Mouse (Mus musculus) myocyte (in vitro differentiated cells): ENCODE data around the gene Rhag. TPM values are rescaled to one million over a fixed set of nuclear protein-coding genes. Genes with fewer than 3 reads are reported as not detected.

Experiments used
- H3K27me3 ChIP-seq: one replicate; pipeline ENCODE4 v1.6.1; 2011; ENCODE audit not compliant: control insufficient read depth, insufficient read depth, insufficient read length
- H3K36me3 ChIP-seq: one replicate; pipeline ENCODE4 v1.6.1; 2011; ENCODE audit not compliant: control insufficient read depth, insufficient read depth
- H3K4me2 ChIP-seq: one replicate; pipeline ENCODE4 v1.6.1; 2011; ENCODE audit warnings: low read depth, control low read depth
- H3K4me3 ChIP-seq: one replicate; pipeline ENCODE4 v1.5.1; 2011; ENCODE audit warnings: mild to moderate bottlenecking, control low read depth, moderate library complexity
- H3K79me2 ChIP-seq: one replicate; pipeline ENCODE4 v1.6.1; 2011; ENCODE audit not compliant: control insufficient read depth, insufficient read depth
- H3ac ChIP-seq: one replicate; pipeline ENCODE4 v1.6.1; 2011; ENCODE audit not compliant: control insufficient read depth, insufficient read length
- CEBPB ChIP-seq: IDR thresholded peaks from 2 replicates; pipeline ENCODE4 v1.6.1; 2011; ENCODE audit warnings: mild to moderate bottlenecking, moderate library complexity; ENCODE audit not compliant: poor library complexity, insufficient read depth, severe bottlenecking
- E2F4 ChIP-seq: IDR thresholded peaks from one replicate; pipeline ENCODE4 v1.6.1; 2011; ENCODE audit warnings: mild to moderate bottlenecking, control low read depth, moderate library complexity; ENCODE audit not compliant: insufficient read depth
- MAX ChIP-seq: IDR thresholded peaks from one replicate; pipeline ENCODE4 v1.6.1; 2011; ENCODE audit warnings: low read depth, mild to moderate bottlenecking, control low read depth
- MYOD1 ChIP-seq, 3 experiments: IDR thresholded peaks; one replicate each; pipeline ENCODE4 v1.6.1; 2011; ENCODE audit warnings: control low read depth in 2 of 3, low read depth in 2 of 3, mild to moderate bottlenecking in 2 of 3, moderate library complexity in 1 of 3; ENCODE audit not compliant: insufficient read length in 2 of 3, control insufficient read depth in 1 of 3
- MYOG ChIP-seq, 3 experiments: IDR thresholded peaks; one replicate each; pipeline ENCODE4 v1.6.1; 2011; ENCODE audit warnings: control low read depth in 2 of 3, low read depth in 2 of 3, mild to moderate bottlenecking in 2 of 3; ENCODE audit not compliant: insufficient read length in 2 of 3, control insufficient read depth in 1 of 3, insufficient read depth in 1 of 3
- POLR2A ChIP-seq: IDR thresholded peaks from one replicate; pipeline ENCODE4 v1.6.1; 2011; ENCODE audit warnings: low read depth, mild to moderate bottlenecking, control low read depth, moderate library complexity; ENCODE audit not compliant: insufficient read length
- POLR2AphosphoS2 ChIP-seq: IDR thresholded peaks from one replicate; pipeline ENCODE4 v1.6.1; 2011; ENCODE audit warnings: low read depth, control low read depth; ENCODE audit not compliant: insufficient read length
- REST ChIP-seq: IDR thresholded peaks from one replicate; pipeline ENCODE4 v1.6.1; 2011; ENCODE audit warnings: mild to moderate bottlenecking, control low read depth, moderate library complexity; ENCODE audit not compliant: insufficient read depth, insufficient read length
- SRF ChIP-seq: IDR thresholded peaks from one replicate; pipeline ENCODE4 v1.6.1; 2011; ENCODE audit warnings: low read depth; ENCODE audit not compliant: control insufficient read depth, insufficient read length
- TCF12 ChIP-seq: IDR thresholded peaks from one replicate; pipeline ENCODE4 v1.6.1; 2011; ENCODE audit warnings: mild to moderate bottlenecking, control low read depth; ENCODE audit not compliant: poor library complexity, insufficient read depth, severe bottlenecking
- TCF3 ChIP-seq: IDR thresholded peaks from one replicate; pipeline ENCODE4 v1.6.1; 2011; ENCODE audit warnings: low read depth, control low read depth; ENCODE audit not compliant: insufficient read length
- USF1 ChIP-seq: IDR thresholded peaks from one replicate; pipeline ENCODE4 v1.6.1; 2011; ENCODE audit warnings: low read depth, mild to moderate bottlenecking, control low read depth, moderate library complexity
- polyA plus RNA-seq: library from polyadenylated mRNA; unstranded; fragments of >200 nt; fragmentation: generic; extraction: Trizol; gene quantifications from one replicate; pipeline ENCODE4 v1.2.1, GENCODE M21; 2012; ENCODE audit warnings: missing spikeins

Rhag gene
- polyA plus RNA-seq, 1 experiment, result not detected

- Histone ChIP-seq H3K36me3 (no peaks in the 10 kb centered on the region), H3K27me3 (no peaks in the 10 kb centered on the region), H3K4me2 (no peak overlapping the region), H3K4me3 (no peak overlapping the region), H3K79me2 (no peaks in the 10 kb centered on the region), H3ac (no peak overlapping the region)
- TF ChIP-seq SRF (no peak), REST (no peak), POLR2A (no peak), MYOD1 (IDR thresholded peaks at IDR 0.05; ENCODE audit: control insufficient read depth in 1 of 3, insufficient read length in 2 of 3, low read depth in 2 of 3) (no peak)
Measured at GRCm38 (mm10) chr17:40802707-40803340, 8.1 kb upstream of the Rhag start.

DNA sequence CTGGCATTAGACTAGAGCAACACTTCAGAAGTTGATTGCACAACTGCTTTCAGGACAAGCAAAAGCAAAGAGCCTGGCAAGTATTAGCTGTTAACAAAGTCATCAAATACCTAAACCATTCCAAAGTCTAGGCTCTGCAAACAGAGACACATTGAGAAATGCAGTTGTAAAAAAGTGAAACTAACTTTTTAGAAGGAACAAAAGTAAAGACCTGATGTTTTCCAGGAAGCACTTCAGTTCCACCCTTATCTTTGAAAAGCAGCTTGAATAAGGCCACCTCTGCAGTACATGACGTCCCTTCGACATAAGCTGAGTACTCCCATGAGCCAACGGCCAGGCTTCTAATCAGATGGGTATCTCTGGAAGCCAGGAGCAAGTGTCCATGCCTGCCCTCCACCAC is 4.4 kb upstream of the Rhag start:
- Histone ChIP-seq H3ac (no peak overlapping the region), H3K27me3 (no peaks in the 10 kb centered on the region), H3K79me2 (no peaks in the 10 kb centered on the region), H3K4me2 (no peak overlapping the region), H3K36me3 (no peaks in the 10 kb centered on the region), H3K4me3 (no peak overlapping the region)
- TF ChIP-seq SRF (no peak), REST (no peak), MAX (no peak), MYOG (IDR thresholded peaks at IDR 0.05; ENCODE audit: control insufficient read depth in 1 of 3, insufficient read depth in 1 of 3, insufficient read length in 2 of 3, low read depth in 2 of 3) (no peak), MYOD1 (IDR thresholded peaks at IDR 0.05; ENCODE audit: control insufficient read depth in 1 of 3, insufficient read length in 2 of 3, low read depth in 2 of 3) (no peak), POLR2AphosphoS2 (no peak), TCF3 (no peak)

DNA sequence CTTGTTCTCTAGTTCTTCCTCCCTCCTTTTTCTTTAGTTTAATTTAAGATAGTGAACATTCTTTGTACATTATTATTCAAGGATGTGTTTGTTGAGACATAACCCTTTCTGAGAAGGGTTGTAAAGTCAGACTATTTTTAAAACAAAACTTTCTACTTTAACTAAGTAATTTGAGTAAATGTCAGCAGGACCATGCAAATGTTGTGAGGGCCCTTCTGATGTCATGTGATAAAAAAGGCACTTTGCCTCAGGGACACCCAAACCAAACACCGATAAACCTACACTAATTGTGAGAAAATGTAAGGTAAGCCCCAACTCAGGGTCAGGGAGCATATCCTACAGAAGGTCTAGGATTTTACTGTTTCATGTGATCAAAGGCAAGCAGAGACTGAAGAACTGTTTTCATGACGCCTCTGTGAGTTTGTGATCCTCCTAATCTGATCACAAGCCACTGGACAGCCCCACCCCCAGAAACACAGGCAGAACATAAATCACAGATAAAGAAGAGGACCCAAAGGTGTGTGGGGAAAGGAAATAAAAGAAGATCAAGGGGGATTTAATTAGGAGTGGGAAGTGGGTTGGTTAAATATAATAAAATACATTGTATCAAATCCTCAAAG is 3.9 kb upstream of the Rhag start, which contains the start of gene Crisp2:
Crisp2 (minus strand) TSS at position 51 of the 620 bp plus-strand sequence.
- Histone ChIP-seq H3K79me2 (no peaks in the 10 kb centered on the region), H3K4me3 (no peak within 1 kb of the TSS), H3ac (no peak within 1 kb of the TSS), H3K4me2 (no peak within 1 kb of the TSS), H3K36me3 (no peaks in the 10 kb centered on the region), H3K27me3 (no peaks in the 10 kb centered on the region)
- TF ChIP-seq E2F4 (no peak), CEBPB (no peak), SRF (no peak), POLR2A (no peak), MYOG (IDR thresholded peaks at IDR 0.05; ENCODE audit: control insufficient read depth in 1 of 3, insufficient read depth in 1 of 3, insufficient read length in 2 of 3, low read depth in 2 of 3) (no peak), MYOD1 (IDR thresholded peaks at IDR 0.05; ENCODE audit: control insufficient read depth in 1 of 3, insufficient read length in 2 of 3, low read depth in 2 of 3) (no peak), MAX (no peak), TCF3 (no peak), USF1 (no peak), POLR2AphosphoS2 (no peak), REST (no peak), TCF12 (no peak)

- TF ChIP-seq SRF (no peak), TCF3 (no peak), POLR2A (no peak), E2F4 (no peak)
- no peak overlapping the region for H3K4me2 ChIP-seq
- no peak overlapping the region for H3K4me3 ChIP-seq
- no peaks in the 10 kb centered on the region for H3K27me3 ChIP-seq
- no peaks in the 10 kb centered on the region for H3K36me3 ChIP-seq
- H3K79me2 ChIP-seq, result no peaks in the 10 kb centered on the region
- H3ac ChIP-seq, result no peak overlapping the region
Measured at GRCm38 (mm10) chr17:40808071-40808470, 2.9 kb upstream of the Rhag start.

GRCm38 (mm10) chr17:40811560-40811959 is 634 bp downstream of the Rhag start:
- H3K4me2 ChIP-seq, result no peak overlapping the region
- H3K27me3 ChIP-seq, result no peaks in the 10 kb centered on the region
- H3K79me2 ChIP-seq, result no peaks in the 10 kb centered on the region
- TF ChIP-seq E2F4, result no peak
- TF ChIP-seq TCF12, result no peak
- no peak for TF ChIP-seq REST
- no peak overlapping the region for H3K4me3 ChIP-seq
- H3K36me3 ChIP-seq, result no peaks in the 10 kb centered on the region
- no peak overlapping the region for H3ac ChIP-seq

GRCm38 (mm10) chr17:40812259-40812658 is 1.3 kb downstream of the Rhag start:
- Histone ChIP-seq H3K79me2 (no peaks in the 10 kb centered on the region), H3K27me3 (no peaks in the 10 kb centered on the region), H3K4me3 (no peak overlapping the region), H3ac (no peak overlapping the region), H3K36me3 (no peaks in the 10 kb centered on the region), H3K4me2 (no peak overlapping the region)
- TF ChIP-seq SRF (no peak), CEBPB (no peak), USF1 (no peak), E2F4 (no peak), TCF3 (no peak), TCF12 (no peak), POLR2AphosphoS2 (no peak), POLR2A (no peak), REST (no peak), MYOG (IDR thresholded peaks at IDR 0.05; ENCODE audit: control insufficient read depth in 1 of 3, insufficient read depth in 1 of 3, insufficient read length in 2 of 3, low read depth in 2 of 3) (no peak), MAX (no peak)
